Mouse (Mus musculus) heart, postnatal 0 days (tissue): ENCODE data around the gene Nhsl1. TPM values are rescaled to one million over a fixed set of nuclear protein-coding genes. Genes with fewer than 3 reads are reported as not detected.

ENCODE experiments used
- ATAC-seq: fragments of 200-750 bp; cut with Nextera tagmentation; 2 replicates; pipeline ENCODE4 v1.8.0; 2017; ENCODE audit warnings: low read depth, moderate number of reproducible peaks, moderate library complexity; ENCODE audit not compliant: insufficient read depth
- DNase-seq: peaks from one replicate; pipeline ENCODE4 v3.0.0-alpha.2; 2016; ENCODE audit warnings: low spot score
- H3K27ac ChIP-seq: fragments of 300-500 bp; sonication (generic); 2 replicates; pipeline ENCODE4 v1.5.1; 2014; ENCODE audit warnings: low read depth, mild to moderate bottlenecking
- H3K27me3 ChIP-seq: fragments of 300-500 bp; sonication (generic); 2 replicates; pipeline ENCODE4 v1.6.1; 2014; ENCODE audit warnings: low read length, mixed read lengths; ENCODE audit not compliant: control insufficient read depth, insufficient read depth
- H3K36me3 ChIP-seq: fragments of 300-500 bp; sonication (generic); replicated peaks from 2 replicates; pipeline ENCODE4 v1.6.1; 2014; ENCODE audit warnings: low read length, mixed read lengths; ENCODE audit not compliant: control insufficient read depth, insufficient read depth
- H3K4me1 ChIP-seq: fragments of 300-500 bp; sonication (generic); 2 replicates; pipeline ENCODE4 v1.6.1; 2014; ENCODE audit warnings: antibody characterized with exemption; ENCODE audit not compliant: control insufficient read depth, insufficient read depth
- H3K4me2 ChIP-seq: fragments of 300-500 bp; sonication (generic); 2 replicates; pipeline ENCODE4 v1.6.1; 2014; ENCODE audit warnings: low read depth, mild to moderate bottlenecking, low read length, moderate library complexity
- H3K4me3 ChIP-seq: fragments of 300-500 bp; sonication (generic); 2 replicates; pipeline ENCODE4 v1.5.1; 2014; ENCODE audit warnings: low read depth, low read length
- H3K9ac ChIP-seq: fragments of 300-500 bp; sonication (generic); replicated peaks from 2 replicates; pipeline ENCODE4 v1.6.1; 2014; ENCODE audit warnings: low read depth, low read length, mixed read lengths
- H3K9me3 ChIP-seq: fragments of 300-500 bp; sonication (generic); replicated peaks from 2 replicates; pipeline ENCODE4 v1.6.1; 2016; ENCODE audit warnings: low read length; ENCODE audit not compliant: control insufficient read depth
- CTCF ChIP-seq: IDR thresholded peaks from 2 replicates; pipeline ENCODE4 v1.5.1; 2016; ENCODE audit warnings: antibody characterized with exemption, control low read depth, low read depth
- EP300 ChIP-seq: IDR thresholded peaks from 2 replicates; pipeline ENCODE4 v1.6.1; 2016; ENCODE audit warnings: antibody characterized with exemption, low read depth
- WGBS: fragments of 180-500 bp; shearing (Covaris S2); extraction: QIAGEN DNeasy Blood & Tissue Kit; methylation state at CpG from one replicate; pipeline ENCODE4 v1.1.7; 2014; 5-methylcytosine and 5-hydroxymethylcytosine counted together
- polyA plus RNA-seq: library from polyadenylated mRNA; unstranded; fragments of >200 nt; fragmentation: Nextera tagmentation; extraction: Ambion mirVana; gene quantifications from 2 replicates; pipeline ENCODE4 v1.2.1, GENCODE M21; 2015
- total RNA-seq: library from RNA; depleted of rRNA; stranded (reverse); fragments of >200 nt; gene quantifications from 2 replicates; pipeline ENCODE4 v1.2.3, GENCODE M21; 2014; ENCODE audit warnings: low replicate concordance

Nhsl1 gene
- total and polyA plus RNA-seq, 2 experiments from 2014 or later, result 8.8 to 20.1 TPM

- Histone ChIP-seq H3K27ac (peak overlapping the region; percentile 36; the same call in 1 of the 2 replicates), H3K36me3 (no peaks in the 10 kb centered on the region), H3K27me3 (no peaks in the 10 kb centered on the region), H3K4me1 (peaks cover 38% of the 10 kb centered on the region), H3K4me2 (no peak overlapping the region), H3K4me3 (no peak overlapping the region), H3K9me3 (no peaks in the 10 kb centered on the region), H3K9ac (no peak overlapping the region)
- peak; percentile 75 for ATAC-seq
- DNase-seq, result peak; percentile 81
- TF ChIP-seq CTCF (peak; percentile 97), EP300 (no peak)
- 8% methylated on average over 4 of the region's 4 CpGs for WGBS
Measured at GRCm38 (mm10) chr10:18453380-18453779, 134.6 kb downstream of the Nhsl1 start.

- 55% methylated on average over 3 of the region's 3 CpGs for WGBS
- H3K9ac ChIP-seq, result no peak overlapping the region
- no peak overlapping the region for H3K27ac ChIP-seq
- no peak overlapping the region for H3K4me3 ChIP-seq
- no peak overlapping the region for H3K4me2 ChIP-seq
- no peaks in the 10 kb centered on the region for H3K36me3 ChIP-seq
- no peaks in the 10 kb centered on the region for H3K9me3 ChIP-seq
- DNase-seq (no peak), ATAC-seq (no peak)
- peaks cover 38% of the 10 kb centered on the region for H3K4me1 ChIP-seq
- no peaks in the 10 kb centered on the region for H3K27me3 ChIP-seq
- TF ChIP-seq EP300 (no peak), CTCF (no peak)
Measured at GRCm38 (mm10) chr10:18454161-18454560, 135.4 kb downstream of the Nhsl1 start.

GRCm38 (mm10) chr10:18455301-18455920 is 136.6 kb downstream of the Nhsl1 start:
- WGBS, result 82% methylated on average over 10 of the region's 10 CpGs
- ATAC-seq (no peak), DNase-seq (no peak)
- no peaks in the 10 kb centered on the region for H3K36me3 ChIP-seq
- no peak overlapping the region for H3K4me3 ChIP-seq
- no peak for TF ChIP-seq CTCF
- no peak for TF ChIP-seq EP300
- no peaks in the 10 kb centered on the region for H3K9me3 ChIP-seq
- H3K9ac ChIP-seq, result no peak overlapping the region
- no peak overlapping the region for H3K4me2 ChIP-seq
- H3K4me1 ChIP-seq, result peaks cover 35% of the 10 kb centered on the region
- no peaks in the 10 kb centered on the region for H3K27me3 ChIP-seq
- H3K27ac ChIP-seq, result no peak overlapping the region

DNA sequence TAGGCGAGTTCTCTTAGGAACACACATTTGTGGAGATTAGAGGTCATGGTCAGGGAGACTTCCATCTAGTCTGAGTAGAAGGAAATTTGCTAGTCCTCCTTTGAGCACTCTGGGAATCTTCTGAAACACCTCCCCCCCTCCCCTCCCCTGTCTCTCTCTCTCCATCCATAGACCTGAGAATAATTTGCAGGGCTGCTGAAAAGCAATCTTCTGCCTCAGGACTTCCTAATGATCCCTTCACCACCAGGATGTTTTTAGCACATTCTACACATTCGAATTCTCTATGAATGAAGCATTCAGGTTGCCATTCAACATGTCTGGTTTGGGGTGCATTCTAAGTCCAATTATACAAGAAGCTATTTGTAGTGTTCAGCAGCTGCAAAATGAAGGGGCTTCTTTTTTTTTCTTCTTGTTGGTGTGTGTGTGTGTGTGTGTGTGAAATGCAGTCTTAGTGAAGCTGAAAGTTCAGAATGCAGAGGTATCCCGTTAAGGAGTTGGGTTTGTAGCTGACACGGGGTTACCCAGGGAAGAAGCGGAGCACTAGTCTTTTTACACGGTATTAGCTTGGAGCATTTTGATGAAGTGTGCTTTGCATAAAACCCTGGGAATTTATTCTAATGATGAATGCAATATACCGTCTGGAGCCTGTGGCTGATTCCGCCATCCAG is 139.2 kb downstream of the Nhsl1 start:
- H3K9ac ChIP-seq, result no peak overlapping the region
- ATAC-seq, result no peak
- H3K27me3 ChIP-seq, result no peaks in the 10 kb centered on the region
- peaks cover 29% of the 10 kb centered on the region; the same call in 1 of the 2 replicates for H3K4me1 ChIP-seq
- H3K27ac ChIP-seq, result no peak overlapping the region
- no peak overlapping the region for H3K4me3 ChIP-seq
- TF ChIP-seq EP300, result no peak
- no peak for TF ChIP-seq CTCF
- no peaks in the 10 kb centered on the region for H3K9me3 ChIP-seq
- no peaks in the 10 kb centered on the region for H3K36me3 ChIP-seq
- no peak for DNase-seq
- no peak overlapping the region for H3K4me2 ChIP-seq
- WGBS, result 68% methylated on average over 8 of the region's 8 CpGs

- TF ChIP-seq CTCF (no peak), EP300 (no peak)
- H3K9me3 ChIP-seq, result no peaks in the 10 kb centered on the region
- H3K4me1 ChIP-seq, result peaks cover 13% of the 10 kb centered on the region; the same call in 1 of the 2 replicates
- no peak overlapping the region for H3K4me3 ChIP-seq
- H3K27ac ChIP-seq, result no peak overlapping the region
- H3K9ac ChIP-seq, result no peak overlapping the region
- H3K27me3 ChIP-seq, result no peaks in the 10 kb centered on the region
- H3K36me3 ChIP-seq, result no peaks in the 10 kb centered on the region
- 87% methylated on average over 13 of the region's 13 CpGs for WGBS
- DNase-seq (no peak), ATAC-seq (no peak)
- H3K4me2 ChIP-seq, result no peak overlapping the region
Measured at GRCm38 (mm10) chr10:18461336-18461735, 142.6 kb downstream of the Nhsl1 start.
